In the genomic region with DNA sequence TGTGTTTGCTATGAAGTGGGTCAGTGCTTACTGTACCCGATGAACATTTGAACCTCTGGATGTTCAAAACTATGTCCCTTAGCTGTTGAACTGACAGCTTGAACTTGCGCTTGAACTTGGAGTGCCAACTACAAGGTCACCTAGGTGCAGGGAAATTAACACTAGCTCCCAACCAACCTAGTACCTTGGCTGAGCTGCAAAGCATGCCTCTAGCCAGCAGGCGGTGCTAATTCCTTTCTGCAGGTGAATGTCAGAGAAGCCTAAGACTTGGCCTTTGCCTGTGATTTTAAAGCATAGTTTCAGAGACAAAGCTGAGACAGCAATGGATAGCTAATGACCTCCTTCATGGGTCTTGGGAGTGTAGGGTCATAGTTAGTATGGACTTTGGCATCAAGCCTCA, we compare ENCODE assay signal across 9 mouse cellular contexts. TPM values are rescaled to one million over a fixed set of nuclear protein-coding genes. Genes with fewer than 3 reads are reported as not detected.
DNase-seq lines count a peak whose midpoint lies in the region; ATAC-seq and TF ChIP-seq lines count a peak whose summit lies in the region.
"Had no signal": no experiment of that assay in that cellular context is flagged by ENCODE, and none has a peak within 500 bp of the region (broad histone marks: within the 10 kb centered on the region; RNA-seq: fewer than 3 reads in every experiment).

No protein-coding gene starts in this region.

- H3K4me3 ChIP-seq in testis, adult 2 months (ENCODE audit: control insufficient read depth, low read depth, low read length), result no peak overlapping the region
- H3K4me3 ChIP-seq in kidney, embryonic 15.5 days (replicated peaks), result no peak overlapping the region
- no peak overlapping the region for H3K4me3 ChIP-seq in lung, embryonic 15.5 days

- no peaks in the 10 kb centered on the region for H3K9me3 ChIP-seq in kidney, embryonic 15.5 days (replicated peaks)
- H3K9me3 ChIP-seq in lung, embryonic 15.5 days, result no peaks in the 10 kb centered on the region

- no peak overlapping the region for H3K27ac ChIP-seq in testis, adult 2 months (ENCODE audit: control insufficient read depth, insufficient read depth, low read depth, low read length)
- H3K27ac ChIP-seq in kidney, embryonic 15.5 days, result 0 out of 2 replicates have a peak overlapping the region, but pooled peaks have one; percentile 84
- H3K27ac ChIP-seq in lung, embryonic 15.5 days, result peak overlapping the region; percentile 88; the same call in 1 of the 2 replicates

- peaks cover 5% of the 10 kb centered on the region for H3K4me1 ChIP-seq in testis, adult 2 months (ENCODE audit: control insufficient read depth, insufficient read depth, low read length)
- H3K4me1 ChIP-seq in kidney, embryonic 15.5 days, result peaks cover 30% of the 10 kb centered on the region
- peaks cover 40% of the 10 kb centered on the region for H3K4me1 ChIP-seq in lung, embryonic 15.5 days

- H3K9ac ChIP-seq in kidney, embryonic 15.5 days, result no peak overlapping the region
- no peak overlapping the region for H3K9ac ChIP-seq in lung, embryonic 15.5 days

- 64% methylated on average over 3 of the region's 3 CpGs for WGBS in kidney, embryonic 15.5 days
- 55% methylated on average over 3 of the region's 3 CpGs for WGBS in lung, embryonic 15.5 days

- peak; percentile 38; the same call in 1 of the 2 replicates for TF ChIP-seq CTCF in testis, adult 2 months (IDR thresholded peaks at IDR 0.05; ENCODE audit: control insufficient read depth, insufficient read depth, insufficient replicate concordance, low read depth, low read length)

- TF ChIP-seq POLR2A in testis, adult 2 months (IDR thresholded peaks at IDR 0.05; ENCODE audit: control insufficient read depth, low read depth, low read length), result no peak

- H3K36me3 ChIP-seq in testis, adult 2 months (ENCODE audit: control insufficient read depth, insufficient read depth, low read length), result peaks cover 3% of the 10 kb centered on the region
- peaks cover 50% of the 10 kb centered on the region for H3K36me3 ChIP-seq in kidney, embryonic 15.5 days
- peaks cover 41% of the 10 kb centered on the region for H3K36me3 ChIP-seq in lung, embryonic 15.5 days

- DNase-seq in testis, postnatal 14 days (ENCODE audit: low spot score), result no peak
- DNase-seq in c-Kit-positive CD71-negative TER-119-negative erythroid progenitor cells, embryonic 14.5 days (ENCODE audit: low read depth), result peak; percentile 45
- DNase-seq in gastrocnemius, adult 18-20 months (ENCODE audit: low spot score), result peak; percentile 72
- DNase-seq in right cerebral cortex, adult 18-20 months, result peak; percentile 46

- no peaks in the 10 kb centered on the region for H3K27me3 ChIP-seq in testis, adult 2 months (ENCODE audit: control insufficient read depth, insufficient read depth, low read length)
- no peaks in the 10 kb centered on the region for H3K27me3 ChIP-seq in kidney, embryonic 15.5 days
- H3K27me3 ChIP-seq in lung, embryonic 15.5 days, result no peaks in the 10 kb centered on the region

- H3K4me2 ChIP-seq in kidney, embryonic 15.5 days, result no peak overlapping the region
- no peak overlapping the region for H3K4me2 ChIP-seq in lung, embryonic 15.5 days

- no peak for ATAC-seq in kidney, embryonic 15.5 days (replicated peaks; ENCODE audit: low FRiP score)
- ATAC-seq in lung, embryonic 15.5 days (ENCODE audit: borderline replicate concordance, extremely low read depth, low FRiP score, low TSS enrichment), result no peak
- ATAC-seq in erythroid progenitor cell, adult 5-6 weeks (replicated peaks; ENCODE audit: low FRiP score, poor library complexity, severe bottlenecking), result no peak

RNA-seq across cellular contexts. Expression of gene Zp1, which starts 12.5 kb away (rescaled TPM):
- polyA plus RNA-seq in testis, adult 2 months (2012; rRNA removed), result 0.15 and 0.24 TPM in 2 replicates
- total RNA-seq in gastrocnemius, adult 18-20 months (2021), result not detected
- not detected in 2 replicates for polyA plus RNA-seq in kidney, embryonic 15.5 days (2015; fragmentation: Nextera tagmentation; extraction: Ambion mirVana)
- not detected in 2 replicates for polyA plus RNA-seq in lung, embryonic 15.5 days (2015; fragmentation: Nextera tagmentation; extraction: Ambion mirVana)
- not detected in 2 replicates for total RNA-seq in erythroid progenitor cell, adult 5-6 weeks (2015; ENCODE audit: low replicate concordance)
- not detected in 2 replicates for total RNA-seq in erythroid progenitor cell, adult 5-6 weeks (2017; ENCODE audit: low replicate concordance)
- total RNA-seq: gastrocnemius, postnatal 36 days had no signal

RNA-seq across cellular contexts. Expression of gene Prpf19, which starts 12.9 kb away (rescaled TPM):
- 86.2 and 86.5 TPM in 2 replicates for polyA plus RNA-seq in testis, adult 2 months (2012; rRNA removed)
- total RNA-seq in gastrocnemius, adult 18-20 months (2021), result 100 to 1,000 TPM; 148 TPM
- polyA plus RNA-seq in kidney, embryonic 15.5 days (2015; fragmentation: Nextera tagmentation; extraction: Ambion mirVana), result 48.1 and 49.4 TPM in 2 replicates
- polyA plus RNA-seq in lung, embryonic 15.5 days (2015; fragmentation: Nextera tagmentation; extraction: Ambion mirVana), result 35.8 and 39.8 TPM in 2 replicates
- 18.4 and 19.5 TPM in 2 replicates for total RNA-seq in erythroid progenitor cell, adult 5-6 weeks (2015; ENCODE audit: low replicate concordance)
- total RNA-seq in erythroid progenitor cell, adult 5-6 weeks (2017; ENCODE audit: low replicate concordance), result 17.7 and 21.6 TPM in 2 replicates

RNA-seq across cellular contexts. Expression of gene Tmem109, which starts 26.1 kb away (rescaled TPM):
- 40.3 and 44.3 TPM in 2 replicates for polyA plus RNA-seq in testis, adult 2 months (2012; rRNA removed)
- 100 to 1,000 TPM; 208 to 227 TPM for total RNA-seq in gastrocnemius, adult 18-20 months (2021)
- 93.6 and 105 TPM in 2 replicates for polyA plus RNA-seq in kidney, embryonic 15.5 days (2015; fragmentation: Nextera tagmentation; extraction: Ambion mirVana)
- polyA plus RNA-seq in lung, embryonic 15.5 days (2015; fragmentation: Nextera tagmentation; extraction: Ambion mirVana), result 138 TPM in 2 replicates
- 4.7 and 9.6 TPM in 2 replicates for total RNA-seq in erythroid progenitor cell, adult 5-6 weeks (2015; ENCODE audit: low replicate concordance)
- total RNA-seq in erythroid progenitor cell, adult 5-6 weeks (2017; ENCODE audit: low replicate concordance), result 4.4 and 14.0 TPM in 2 replicates

RNA-seq across cellular contexts. Expression of gene Ptgdr2, which starts 29.1 kb away (rescaled TPM):
- 0.88 and 1.2 TPM in 2 replicates for polyA plus RNA-seq in testis, adult 2 months (2012; rRNA removed)
- not detected for total RNA-seq in gastrocnemius, adult 18-20 months (2021)
- polyA plus RNA-seq in kidney, embryonic 15.5 days (2015; fragmentation: Nextera tagmentation; extraction: Ambion mirVana), result 0.08 and 0.09 TPM in 2 replicates
- 0.09 and 0.11 TPM in 2 replicates for polyA plus RNA-seq in lung, embryonic 15.5 days (2015; fragmentation: Nextera tagmentation; extraction: Ambion mirVana)
- not detected in 2 replicates for total RNA-seq in erythroid progenitor cell, adult 5-6 weeks (2015; ENCODE audit: low replicate concordance)
- not detected in 2 replicates for total RNA-seq in erythroid progenitor cell, adult 5-6 weeks (2017; ENCODE audit: low replicate concordance)
- total RNA-seq: gastrocnemius, postnatal 36 days had no signal

RNA-seq across cellular contexts. Expression of gene Tmem132a, which starts 38.2 kb away (rescaled TPM):
- 2.6 and 3.1 TPM in 2 replicates for polyA plus RNA-seq in testis, adult 2 months (2012; rRNA removed)
- 1 to 10 TPM; 3.0 to 3.4 TPM for total RNA-seq in gastrocnemius, adult 18-20 months (2021)
- 77.5 and 89.7 TPM in 2 replicates for polyA plus RNA-seq in kidney, embryonic 15.5 days (2015; fragmentation: Nextera tagmentation; extraction: Ambion mirVana)
- polyA plus RNA-seq in lung, embryonic 15.5 days (2015; fragmentation: Nextera tagmentation; extraction: Ambion mirVana), result 75.9 TPM in 2 replicates
- total RNA-seq in erythroid progenitor cell, adult 5-6 weeks (2015; ENCODE audit: low replicate concordance), result not detected in 2 replicates
- not detected in 2 replicates for total RNA-seq in erythroid progenitor cell, adult 5-6 weeks (2017; ENCODE audit: low replicate concordance)
